Comparison of ENCODE assay signal across 10 mouse cellular contexts in genomic region chr3:38481106-38481505, GRCm38 (mm10). TPM values are rescaled to one million over a fixed set of nuclear protein-coding genes. Genes with fewer than 3 reads are reported as not detected.
DNase-seq lines count a peak whose midpoint lies in the region; ATAC-seq lines count a peak whose summit lies in the region.
"Had no signal": no experiment of that assay in that cellular context is flagged by ENCODE, and none has a peak within 500 bp of the region (broad histone marks: within the 10 kb centered on the region; RNA-seq: fewer than 3 reads in every experiment).

No protein-coding gene starts in this region.

- H3K36me3 ChIP-seq in kidney, embryonic 16.5 days (ENCODE audit: insufficient read depth, low read length) = peaks cover 12% of the 10 kb centered on the region
- peaks cover 52% of the 10 kb centered on the region for H3K36me3 ChIP-seq in embryonic facial prominence, embryonic 14.5 days (ENCODE audit: control insufficient read depth, insufficient read depth, low read length)

- peaks cover 44% of the 10 kb centered on the region for H3K4me1 ChIP-seq in kidney, embryonic 16.5 days (ENCODE audit: insufficient read depth, low read length)
- peaks cover 25% of the 10 kb centered on the region for H3K4me1 ChIP-seq in embryonic facial prominence, embryonic 14.5 days (ENCODE audit: control insufficient read depth, insufficient read depth, low read length)

- no peak overlapping the region for H3K9ac ChIP-seq in kidney, embryonic 16.5 days (replicated peaks; ENCODE audit: low read length)
- no peak overlapping the region for H3K9ac ChIP-seq in embryonic facial prominence, embryonic 14.5 days (ENCODE audit: low read depth, low read length)

- no peak for DNase-seq in kidney, postnatal 36 days
- DNase-seq in embryonic facial prominence, embryonic 14.5 days (ENCODE audit: low spot score) = peak; percentile 40
- DNase-seq in induced T-regulatory cell, adult 2 months (ENCODE audit: low read depth) = peak; percentile 24
- peak; percentile 21 for DNase-seq in naive thymus-derived CD4-positive, alpha-beta T cell, adult 2 months (ENCODE audit: low read depth)
- no peak for DNase-seq in layer of hippocampus, postnatal 14 days (ENCODE audit: low spot score in 2 of 2)
- DNase-seq in ovary, postnatal 14 days (ENCODE audit: low spot score) = no peak
- DNase-seq in lung, postnatal 36 days = no peak
- DNase-seq: cerebellum, postnatal 36 days; right cerebral cortex, adult 18-20 months had no signal

- WGBS in kidney, embryonic 16.5 days = 43% methylated on average over 1 of the region's 1 CpGs
- WGBS in embryonic facial prominence, embryonic 14.5 days = 38% methylated on average over 1 of the region's 1 CpGs

- H3K4me3 ChIP-seq in kidney, embryonic 16.5 days (ENCODE audit: low read length) = peak overlapping the region; percentile 1
- H3K4me3 ChIP-seq in embryonic facial prominence, embryonic 14.5 days (ENCODE audit: low read depth, low read length) = peak overlapping the region; percentile 23

- ATAC-seq in kidney, embryonic 16.5 days (ENCODE audit: low FRiP score, low TSS enrichment) = no peak
- no peak for ATAC-seq in embryonic facial prominence, embryonic 14.5 days (ENCODE audit: low read depth)

- H3K4me2 ChIP-seq in kidney, embryonic 16.5 days (replicated peaks; ENCODE audit: low read depth, low read length) = peak overlapping the region; percentile 22; the same call in 1 of the 2 replicates
- peak overlapping the region; percentile 73 for H3K4me2 ChIP-seq in embryonic facial prominence, embryonic 14.5 days (ENCODE audit: low read depth, low read length)

- H3K9me3 ChIP-seq in kidney, embryonic 16.5 days (ENCODE audit: low read length) = no peaks in the 10 kb centered on the region
- peaks cover 3% of the 10 kb centered on the region; the same call in 1 of the 2 replicates for H3K9me3 ChIP-seq in embryonic facial prominence, embryonic 14.5 days (ENCODE audit: control insufficient read depth, low read length)

- H3K27ac ChIP-seq in kidney, embryonic 16.5 days (ENCODE audit: low read length) = no peak overlapping the region
- H3K27ac ChIP-seq in embryonic facial prominence, embryonic 14.5 days (replicated peaks; ENCODE audit: low read depth, low read length) = no peak overlapping the region

- H3K27me3 ChIP-seq in kidney, embryonic 16.5 days (ENCODE audit: insufficient read depth, low read length) = no peaks in the 10 kb centered on the region
- no peaks in the 10 kb centered on the region for H3K27me3 ChIP-seq in embryonic facial prominence, embryonic 14.5 days (replicated peaks; ENCODE audit: control insufficient read depth, insufficient read depth, low read length)

RNA-seq across cellular contexts. Expression of gene Ankrd50, which starts 3.5 kb away (rescaled TPM):
- polyA plus RNA-seq in kidney, embryonic 16.5 days (2015; fragmentation: Nextera tagmentation; extraction: Ambion mirVana) = 15.8 and 18.2 TPM in 2 replicates
- polyA plus RNA-seq in embryonic facial prominence, embryonic 14.5 days (2014; fragmentation: Nextera tagmentation; extraction: Ambion mirVana) = 32.1 and 33.6 TPM in 2 replicates
- total RNA-seq in layer of hippocampus, postnatal 14 days (2021) = 10 to 100 TPM; 51.1 to 54.5 TPM

Comparison
In these comparisons a context has a peak if more than half of its experiments do, and no peak if none do; other contexts are left out.
1. DNase-seq: peak in embryonic facial prominence, embryonic 14.5 days (single experiment), induced T-regulatory cell, adult 2 months (single experiment) and naive thymus-derived CD4-positive, alpha-beta T cell, adult 2 months (single experiment); none in kidney, postnatal 36 days (0 of 2), layer of hippocampus, postnatal 14 days (0 of 2), ovary, postnatal 14 days (single experiment) and lung, postnatal 36 days (single experiment).